Mouse (Mus musculus) ES-E14 (cell line): ENCODE data around the gene Hbp1.

ENCODE experiments used
- ZC3H11A ChIP-seq: IDR thresholded peaks from 2 replicates; pipeline ENCODE4 v1.6.1; 2012; ENCODE audit warnings: low read depth, mild to moderate bottlenecking, inconsistent platforms, low read length, borderline replicate concordance
- ZNF384 ChIP-seq: IDR thresholded peaks from 2 replicates; pipeline ENCODE4 v1.6.1; 2012; ENCODE audit warnings: low read depth, low read length, inconsistent platforms

DNA sequence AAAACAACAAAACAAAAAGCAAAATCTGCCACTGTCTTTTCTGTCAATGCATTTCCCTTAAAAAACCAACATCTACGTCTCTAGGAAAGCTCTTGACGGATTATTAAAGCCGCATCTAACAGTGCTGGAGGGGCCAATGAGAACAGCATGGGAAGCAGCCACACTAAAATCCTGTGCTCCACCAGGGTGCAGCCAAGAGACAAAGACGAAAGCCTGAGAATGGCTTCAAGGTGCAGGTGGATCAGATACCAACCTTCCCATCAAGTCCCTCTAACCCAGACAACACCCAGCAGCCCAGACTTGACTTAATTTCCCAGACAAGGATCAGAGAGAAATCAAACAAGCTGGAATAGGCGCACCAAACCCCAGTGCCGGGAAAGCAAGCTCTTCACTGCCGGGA, 26.2 kb upstream of the Hbp1 start:
- TF ChIP-seq ZNF384, result no peak
- TF ChIP-seq ZC3H11A, result no peak
